Mouse (Mus musculus) cerebellum, adult 8-10 months (tissue): ENCODE measurements around the gene Sar1b.
"Not testable (repeated sequence)": the region's sequence is repeated elsewhere in the genome, so short reads cannot be mapped to it uniquely, and the experiment has no call there.

Experiments
- DNase-seq: peaks from one replicate; pipeline ENCODE4 v3.0.0; 2022

Gene Sar1b

GRCm38 (mm10) chr11:51780773-51781267 is 17.3 kb downstream of the Sar1b start:
- no peak for DNase-seq

DNA sequence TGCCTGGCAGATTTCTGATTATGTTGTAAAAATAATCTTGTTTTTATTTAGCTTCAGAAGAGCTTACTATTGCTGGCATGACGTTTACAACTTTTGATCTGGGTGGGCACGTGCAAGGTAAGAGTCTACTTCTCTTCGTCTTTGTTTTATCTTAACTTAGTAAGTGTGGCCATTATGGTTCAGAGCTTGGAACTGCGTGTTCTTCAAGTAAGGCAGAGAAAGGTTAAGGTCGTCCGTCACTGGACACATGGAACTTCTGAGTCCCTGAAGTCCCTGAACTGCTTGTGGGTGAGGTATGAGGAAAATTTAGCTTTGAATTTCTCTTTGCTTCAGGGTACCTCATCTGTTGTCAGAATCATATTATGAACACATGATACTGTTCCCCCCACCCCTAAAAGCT is 19.2 kb downstream of the Sar1b start:
- DNase-seq = no peak

- DNase-seq = no peak
These were observed 22.4 kb downstream of the Sar1b start for GRCm38 (mm10) chr11:51785926-51786325.

DNA sequence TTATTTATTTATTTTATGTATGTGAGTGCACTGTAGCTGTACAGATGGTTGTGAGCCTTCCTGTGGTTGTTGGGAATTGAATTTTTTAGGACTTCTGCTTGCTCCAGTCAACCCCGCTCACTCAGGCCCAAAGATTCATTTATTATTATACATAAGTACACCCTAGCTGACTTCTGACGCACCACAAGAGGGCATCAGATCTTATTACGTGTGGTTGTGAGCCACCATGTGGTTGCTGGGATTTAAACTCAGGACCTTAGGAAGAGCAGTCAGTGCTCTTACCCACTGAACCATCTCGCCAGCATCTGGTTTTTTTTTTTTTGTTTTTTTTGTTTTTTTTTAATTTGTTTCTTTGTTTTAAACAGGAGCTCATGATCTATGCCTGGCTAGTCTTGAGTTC is 26.2 kb downstream of the Sar1b start:
- DNase-seq = not testable (repeated sequence)

- DNase-seq = no peak
These were observed 27.2 kb downstream of the Sar1b start for GRCm38 (mm10) chr11:51790662-51791061.

- no peak for DNase-seq
These were observed 32.8 kb downstream of the Sar1b start for GRCm38 (mm10) chr11:51796272-51796671.

GRCm38 (mm10) chr11:51800634-51801325 is 37.3 kb downstream of the Sar1b start:
- no peak for DNase-seq

DNA sequence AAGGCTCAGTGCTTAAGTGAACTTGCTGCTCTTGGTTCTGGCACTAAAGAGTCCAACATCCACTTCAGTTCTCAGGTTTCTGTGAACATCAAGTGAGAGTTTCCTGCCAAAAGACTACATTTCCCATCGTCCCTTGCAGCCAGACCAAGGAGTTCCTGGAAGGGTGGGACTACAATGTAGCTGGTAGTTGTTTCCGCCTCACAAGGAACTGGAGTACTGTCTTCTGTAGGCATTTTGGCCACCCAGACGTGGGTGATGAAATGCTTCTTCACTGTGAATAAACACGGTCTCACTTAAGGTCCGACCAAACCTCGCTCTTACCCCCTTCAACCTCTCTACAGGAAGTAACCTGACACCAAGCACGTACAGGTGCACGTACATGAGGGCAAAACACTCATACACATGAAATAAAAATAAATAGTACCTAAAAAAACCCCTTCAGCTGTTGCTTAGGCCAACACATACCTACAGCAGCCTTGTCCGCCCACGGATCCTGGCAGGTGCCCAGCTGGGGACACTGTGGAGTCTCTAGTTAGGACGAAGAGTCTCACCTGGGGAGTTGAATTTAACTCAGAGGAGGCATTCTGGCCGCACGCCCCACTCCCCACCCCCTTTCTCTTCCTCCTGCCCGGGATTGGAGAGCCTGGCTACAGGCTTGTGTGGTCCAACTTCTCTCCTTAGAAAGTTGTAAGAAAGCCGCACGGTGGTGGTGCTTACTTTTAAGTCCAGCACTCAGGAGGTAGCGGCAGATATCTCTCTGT is 41.9 kb downstream of the Sar1b start:
- peak; percentile 70 for DNase-seq

DNA sequence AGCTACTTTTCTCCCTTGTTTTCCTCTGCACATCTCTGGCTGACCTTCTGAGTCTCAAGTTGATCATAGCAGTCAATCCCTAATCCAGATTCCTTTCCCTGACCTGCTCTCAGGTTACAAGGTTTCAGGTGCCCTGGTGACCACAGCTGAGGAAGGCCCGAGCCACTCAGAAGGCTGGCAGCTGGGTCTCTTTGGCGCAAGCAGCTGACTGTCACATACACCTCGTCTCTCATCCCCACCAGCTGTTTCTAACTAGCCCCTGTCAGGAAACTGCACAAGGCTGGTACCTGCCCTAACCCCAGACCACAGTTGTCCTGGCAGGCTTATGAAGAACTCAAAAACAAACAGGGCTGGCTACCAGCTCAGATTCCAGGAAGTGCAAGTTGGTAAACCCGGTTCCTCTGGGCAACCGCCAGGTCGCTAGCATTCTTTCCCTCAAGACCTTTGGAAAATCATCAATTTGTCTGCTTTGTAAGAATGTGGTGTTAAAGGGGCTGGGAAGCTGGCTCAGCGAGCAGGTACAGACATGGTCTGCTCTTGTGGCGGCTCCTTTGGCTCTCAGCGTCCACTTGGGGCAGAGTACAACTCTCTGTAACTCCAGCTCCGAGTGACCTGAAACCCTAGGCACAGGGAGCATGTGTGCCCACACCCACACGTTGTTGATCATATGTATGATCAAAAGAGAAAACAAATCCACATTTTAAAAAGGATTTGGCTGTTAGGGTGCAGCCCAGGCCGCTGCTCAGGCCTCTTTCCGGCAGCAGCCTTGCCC is 43.8 kb downstream of the Sar1b start:
- no peak for DNase-seq

- no peak for DNase-seq
These were observed 46.2 kb downstream of the Sar1b start for GRCm38 (mm10) chr11:51809632-51810224.

GRCm38 (mm10) chr11:51811230-51811629 is 47.7 kb downstream of the Sar1b start:
- no peak for DNase-seq

DNA sequence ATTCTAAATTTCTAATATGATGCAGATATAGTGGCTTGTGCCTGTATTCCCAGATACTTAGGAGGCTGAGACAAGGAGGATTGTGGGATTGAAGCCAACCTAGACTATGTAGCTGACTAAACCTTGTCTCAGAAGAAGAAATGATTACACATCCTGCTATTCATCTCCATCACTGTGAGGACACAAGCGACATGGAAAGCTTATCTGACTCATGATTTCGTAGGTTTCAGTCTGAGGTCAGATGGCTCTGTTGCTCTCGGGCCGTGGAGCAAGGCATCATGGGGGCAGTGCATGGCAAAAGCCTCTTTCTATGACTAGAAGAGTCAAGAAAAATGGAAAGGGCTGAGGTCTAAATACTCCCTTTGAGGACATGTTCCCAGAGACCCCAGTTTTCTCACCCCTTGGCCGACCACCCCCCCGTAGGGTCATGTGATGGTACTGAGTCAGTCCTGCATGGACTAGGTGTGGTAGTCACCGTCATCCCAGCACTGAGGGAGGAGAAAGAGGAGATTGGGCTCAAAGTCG is 48.6 kb downstream of the Sar1b start:
- no peak for DNase-seq

DNA sequence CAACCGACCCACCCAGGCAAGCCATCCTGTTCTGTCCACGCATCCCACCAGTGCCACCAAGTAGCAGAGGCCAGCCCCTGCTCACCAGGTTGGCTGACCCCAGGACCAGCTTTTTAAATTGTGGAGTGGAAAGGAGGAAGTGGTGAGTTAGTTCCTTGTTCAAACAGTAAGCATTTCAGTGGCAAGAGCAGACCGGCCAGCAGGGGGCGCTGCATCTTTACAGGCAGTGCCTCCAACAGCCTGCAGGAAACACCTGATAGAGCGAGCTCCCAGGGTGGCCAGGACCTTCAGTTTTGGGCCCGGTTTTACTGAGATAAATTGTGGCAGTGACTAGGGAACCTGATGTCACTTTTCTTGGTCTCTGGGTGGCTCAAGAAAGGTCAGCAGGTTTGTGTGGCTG is 54.3 kb downstream of the Sar1b start:
- DNase-seq = peak; percentile 85

- DNase-seq = no peak
These were observed 55.4 kb downstream of the Sar1b start for GRCm38 (mm10) chr11:51818837-51819236.

DNA sequence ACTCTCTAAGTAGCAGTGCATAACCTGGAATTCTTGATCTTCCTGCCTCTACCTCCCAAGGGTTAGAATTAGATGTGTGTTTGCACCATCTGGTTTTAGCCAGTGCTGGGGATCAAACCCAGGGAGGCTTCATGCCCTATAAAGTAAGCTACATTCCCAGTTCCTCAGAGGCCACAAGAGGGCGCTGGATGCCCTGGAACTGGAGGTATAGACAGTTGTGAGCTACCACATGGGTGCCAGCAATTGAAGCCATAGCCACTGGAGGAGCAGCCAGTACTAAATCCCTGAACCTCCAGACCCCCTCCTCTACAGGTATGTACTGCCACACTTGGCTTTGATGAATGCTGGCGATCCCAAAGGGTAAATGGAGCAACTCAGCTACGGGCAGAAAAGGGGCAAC is 56.5 kb downstream of the Sar1b start:
- DNase-seq = peak; percentile 61

DNA sequence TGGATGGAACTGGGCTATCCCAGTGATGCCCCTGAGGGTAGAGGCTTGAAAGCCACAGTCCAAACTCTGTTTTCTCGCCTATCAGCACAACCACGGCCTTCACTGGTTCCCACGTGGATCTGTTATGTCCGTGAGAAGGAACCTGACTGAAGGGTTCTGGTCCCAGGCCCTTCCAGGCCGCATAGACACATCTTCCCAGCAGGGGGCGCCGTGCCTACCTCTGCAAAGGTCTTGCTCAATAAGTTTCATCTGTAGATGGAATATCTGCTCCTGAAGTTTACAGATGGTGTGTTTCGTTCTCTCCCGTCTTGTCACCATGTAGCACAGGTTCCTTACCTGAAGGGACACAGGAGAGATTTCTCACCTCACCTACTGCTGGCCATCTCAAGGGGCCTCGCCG is 57.4 kb downstream of the Sar1b start:
- DNase-seq = peak; percentile 80

DNA sequence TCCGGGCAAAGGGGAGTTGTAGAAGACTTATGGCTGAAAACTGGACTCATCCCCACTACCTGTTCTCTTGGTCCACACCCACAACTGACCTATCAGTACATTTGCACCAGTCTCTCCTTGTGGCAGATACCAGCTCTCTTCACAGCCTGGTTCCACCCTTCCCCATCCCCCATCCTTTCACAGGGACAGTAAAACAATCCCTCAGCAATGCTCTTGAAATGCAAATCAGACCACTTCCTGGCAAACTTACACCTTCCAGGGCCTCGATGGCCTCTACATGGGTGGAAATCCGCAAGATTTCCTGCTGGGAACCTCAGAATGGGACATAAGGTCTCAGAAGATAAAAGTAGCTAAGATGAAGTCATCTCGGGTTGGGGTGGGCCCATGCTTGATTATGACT is 59.2 kb downstream of the Sar1b start:
- no peak for DNase-seq

DNA sequence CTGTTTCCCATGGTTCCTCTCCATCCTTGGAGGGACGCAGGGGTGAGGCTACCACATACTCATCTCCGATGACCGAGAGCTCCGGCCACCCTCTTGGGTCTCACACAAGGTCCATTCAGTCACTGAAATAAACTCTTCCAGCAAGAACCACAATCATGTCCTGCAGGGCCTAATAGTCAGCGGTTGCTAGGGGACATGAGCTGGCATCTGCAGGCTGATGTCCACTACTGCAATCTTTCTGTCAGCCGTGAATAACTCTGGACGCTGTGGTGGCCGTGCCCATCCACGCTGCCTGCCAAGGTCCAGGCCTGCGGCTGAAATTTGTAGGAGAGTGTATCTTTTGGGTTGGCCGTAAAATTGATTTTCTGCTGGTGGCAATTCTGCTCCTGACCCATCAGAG is 59.8 kb downstream of the Sar1b start:
- no peak for DNase-seq

GRCm38 (mm10) chr11:51823963-51824753 is 60.7 kb downstream of the Sar1b start:
- DNase-seq = peak; percentile 71

- no peak for DNase-seq
These were observed 61.5 kb downstream of the Sar1b start for GRCm38 (mm10) chr11:51824867-51825424.
